Mouse (Mus musculus): ENCODE measurements around the gene Atg13. TPM values are rescaled to one million over a fixed set of nuclear protein-coding genes. Genes with fewer than 3 reads are reported as not detected.

The Atg13 gene
- total and polyA plus RNA-seq, 3 experiments = 5.8 to 20.7 (median 8.5) TPM

DNA sequence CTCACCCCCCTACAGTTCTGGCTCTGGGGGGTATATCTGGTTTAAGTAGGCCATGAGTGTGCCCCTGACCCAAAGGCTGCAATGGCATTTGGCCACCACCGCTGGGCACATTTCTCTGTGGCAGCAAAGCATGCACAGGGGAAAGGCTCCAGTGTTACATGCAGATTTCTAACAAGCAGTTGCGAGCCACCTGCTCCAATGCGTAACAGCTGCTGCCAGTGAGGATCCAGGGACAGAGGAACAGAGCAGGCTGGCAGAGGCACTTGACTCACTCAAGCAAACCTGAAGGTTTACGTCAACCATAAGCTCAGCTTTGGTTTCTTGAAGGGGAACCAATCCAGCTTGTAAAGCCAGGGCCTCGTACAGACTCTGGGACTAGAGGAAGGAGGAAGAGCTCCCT, 35.5 kb downstream of the Atg13 start:
- no peak overlapping the region for H3K27ac ChIP-seq (ENCODE audit: insufficient read depth, low read depth)
- no peaks in the 10 kb centered on the region for H3K79me2 ChIP-seq (replicated peaks; ENCODE audit: control insufficient read depth, extremely low read depth, insufficient read depth, poor library complexity, severe bottlenecking)
- DNase-seq (ENCODE audit: extremely low read depth) = no peak
- H3K36me3 ChIP-seq (replicated peaks in 1 of 2; ENCODE audit: control insufficient read depth in 1 of 2, insufficient read depth in 1 of 2, low read length in 1 of 2) = peaks cover 73 to 94% of the 10 kb centered on the region in 2 experiments
- TF ChIP-seq SMC3 (IDR thresholded peaks at IDR 0.05; ENCODE audit: low read depth, low read length) = no peak
- no peak for TF ChIP-seq ZC3H11A (IDR thresholded peaks at IDR 0.05; ENCODE audit: low read depth, low read length)
- no peak for TF ChIP-seq USF1 (IDR thresholded peaks at IDR 0.05; ENCODE audit: low read depth, low read length)
- no peak for TF ChIP-seq SIN3A (IDR thresholded peaks at IDR 0.05; ENCODE audit: low read length)
- TF ChIP-seq ZNF384 (IDR thresholded peaks at IDR 0.05; ENCODE audit: low read depth, low read length) = no peak
- TF ChIP-seq NELFE (IDR thresholded peaks at IDR 0.05; ENCODE audit: low read depth, low read length) = no peak
- no peak for TF ChIP-seq MEF2A (IDR thresholded peaks at IDR 0.05; ENCODE audit: borderline replicate concordance, low read depth, low read length)
- no peak for TF ChIP-seq MXI1 (IDR thresholded peaks at IDR 0.05; ENCODE audit: low read depth, low read length)
- no peak for TF ChIP-seq ELF1 (IDR thresholded peaks at IDR 0.05; ENCODE audit: low read depth, low read length)
- no peak for TF ChIP-seq MAX (IDR thresholded peaks at IDR 0.05; ENCODE audit: low read length)
- no peak for TF ChIP-seq CHD1 (IDR thresholded peaks at IDR 0.05; ENCODE audit: low read depth, low read length)
- no peak for TF ChIP-seq PAX5 (IDR thresholded peaks at IDR 0.05; ENCODE audit: low read length)
- no peak for TF ChIP-seq NRF1 (IDR thresholded peaks at IDR 0.05; ENCODE audit: low read depth, low read length)
- no peak overlapping the region for H3K4me2 ChIP-seq (ENCODE audit: insufficient read depth, low read depth, poor library complexity, severe bottlenecking)
- in situ Hi-C loops (cut with MboI; ENCODE audit: low pct_ligation_motif_present, low pct_unique_long_range_greater_than_20kb, low sequenced_read_pairs) = no loop called here
- H3K9ac ChIP-seq (ENCODE audit: insufficient read depth, low read depth) = no peak overlapping the region
- no peaks in the 10 kb centered on the region for H3K27me3 ChIP-seq (replicated peaks)
- dilution Hi-C loops (cut with MboI; ENCODE audit: extremely low pct_ligation_motif_present, extremely low pct_unique_long_range_greater_than_20kb, low sequenced_read_pairs) = no loop called here
- no peak overlapping the region for H3K4me3 ChIP-seq (replicated peaks in 1 of 3; ENCODE audit: low read depth in 2 of 3, low read length in 2 of 3, poor library complexity in 1 of 3)
- H3K4me1 ChIP-seq (ENCODE audit: control insufficient read depth in 1 of 2, insufficient read depth in 2 of 2) = peaks cover 0 to 15% of the 10 kb centered on the region in 2 experiments; a peak in 2 of 4 replicates
- no peaks in the 10 kb centered on the region for H3K9me3 ChIP-seq (replicated peaks; ENCODE audit: low read length)

DNA sequence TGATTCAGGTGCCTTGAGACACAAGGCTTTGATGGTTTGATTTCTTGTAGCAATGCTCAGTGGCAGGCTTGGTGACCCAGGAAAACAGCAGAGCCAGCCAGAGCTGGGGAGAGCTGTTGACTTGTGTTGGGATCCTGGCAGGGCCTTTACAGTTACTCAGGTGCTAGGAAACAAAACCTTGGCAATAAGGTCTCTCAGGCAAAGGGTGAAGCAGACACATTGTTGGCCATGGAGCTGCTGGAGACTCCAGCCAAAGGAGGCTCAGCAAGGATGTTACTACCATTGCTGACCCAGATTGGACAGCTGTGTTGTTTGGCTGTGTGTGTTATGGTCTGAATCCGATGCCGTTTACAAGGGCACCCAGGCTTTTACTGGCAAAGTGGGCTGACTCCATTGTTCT, 36.8 kb downstream of the Atg13 start:
- H3K4me1 ChIP-seq (ENCODE audit: control insufficient read depth in 1 of 2, insufficient read depth in 2 of 2) = peaks cover 0 to 6% of the 10 kb centered on the region in 2 experiments; a peak in 1 of 4 replicates
- H3K9ac ChIP-seq (ENCODE audit: insufficient read depth, low read depth) = no peak overlapping the region
- TF ChIP-seq RAD21 (IDR thresholded peaks at IDR 0.05; ENCODE audit: low read depth, low read length) = no peak
- TF ChIP-seq CHD1 (IDR thresholded peaks at IDR 0.05; ENCODE audit: low read depth, low read length) = no peak
- no peak for TF ChIP-seq MEF2A (IDR thresholded peaks at IDR 0.05; ENCODE audit: borderline replicate concordance, low read depth, low read length)
- TF ChIP-seq GABPA (IDR thresholded peaks at IDR 0.05; ENCODE audit: insufficient replicate concordance, low read depth, low read length) = no peak
- TF ChIP-seq BHLHE40 (IDR thresholded peaks at IDR 0.05; ENCODE audit: low read depth, low read length) = no peak
- TF ChIP-seq IRF4 (IDR thresholded peaks at IDR 0.05; ENCODE audit: low read depth, low read length) = no peak
- no peak for TF ChIP-seq SMC3 (IDR thresholded peaks at IDR 0.05; ENCODE audit: low read depth, low read length)
- dilution Hi-C loops (cut with MboI; ENCODE audit: extremely low pct_ligation_motif_present, extremely low pct_unique_long_range_greater_than_20kb, low sequenced_read_pairs) = no loop called here
- in situ Hi-C loops (cut with MboI; ENCODE audit: low pct_ligation_motif_present, low pct_unique_long_range_greater_than_20kb, low sequenced_read_pairs) = no loop called here
- no peak overlapping the region for H3K4me2 ChIP-seq (ENCODE audit: insufficient read depth, low read depth, poor library complexity, severe bottlenecking)
- no peaks in the 10 kb centered on the region for H3K79me2 ChIP-seq (replicated peaks; ENCODE audit: control insufficient read depth, extremely low read depth, insufficient read depth, poor library complexity, severe bottlenecking)
- H3K27me3 ChIP-seq (replicated peaks) = no peaks in the 10 kb centered on the region
- peaks cover 78 to 96% of the 10 kb centered on the region in 2 experiments for H3K36me3 ChIP-seq (replicated peaks in 1 of 2; ENCODE audit: control insufficient read depth in 1 of 2, insufficient read depth in 1 of 2, low read length in 1 of 2)
- H3K9me3 ChIP-seq (replicated peaks; ENCODE audit: low read length) = no peaks in the 10 kb centered on the region
- no peak overlapping the region for H3K27ac ChIP-seq (ENCODE audit: insufficient read depth, low read depth)
- DNase-seq (ENCODE audit: extremely low read depth) = no peak
- no peak overlapping the region for H3K4me3 ChIP-seq (replicated peaks in 1 of 3; ENCODE audit: low read depth in 2 of 3, low read length in 2 of 3, poor library complexity in 1 of 3)
